Mouse (Mus musculus) 416B (cell line): ENCODE data around the gene Apmap.
A peak's percentile ranks its signal among the peaks of the same experiment; 100 is the strongest.

Experiments
- DNase-seq: peaks from one replicate; pipeline ENCODE4 v3.0.0; 2011; ENCODE audit warnings: low read depth

Gene Apmap

GRCm38 (mm10) chr2:150608087-150608799 is at the start of gene Apmap:
Gene Apmap (minus strand): TSS chr2:150608567.
- peak; percentile 97 for DNase-seq

DNA sequence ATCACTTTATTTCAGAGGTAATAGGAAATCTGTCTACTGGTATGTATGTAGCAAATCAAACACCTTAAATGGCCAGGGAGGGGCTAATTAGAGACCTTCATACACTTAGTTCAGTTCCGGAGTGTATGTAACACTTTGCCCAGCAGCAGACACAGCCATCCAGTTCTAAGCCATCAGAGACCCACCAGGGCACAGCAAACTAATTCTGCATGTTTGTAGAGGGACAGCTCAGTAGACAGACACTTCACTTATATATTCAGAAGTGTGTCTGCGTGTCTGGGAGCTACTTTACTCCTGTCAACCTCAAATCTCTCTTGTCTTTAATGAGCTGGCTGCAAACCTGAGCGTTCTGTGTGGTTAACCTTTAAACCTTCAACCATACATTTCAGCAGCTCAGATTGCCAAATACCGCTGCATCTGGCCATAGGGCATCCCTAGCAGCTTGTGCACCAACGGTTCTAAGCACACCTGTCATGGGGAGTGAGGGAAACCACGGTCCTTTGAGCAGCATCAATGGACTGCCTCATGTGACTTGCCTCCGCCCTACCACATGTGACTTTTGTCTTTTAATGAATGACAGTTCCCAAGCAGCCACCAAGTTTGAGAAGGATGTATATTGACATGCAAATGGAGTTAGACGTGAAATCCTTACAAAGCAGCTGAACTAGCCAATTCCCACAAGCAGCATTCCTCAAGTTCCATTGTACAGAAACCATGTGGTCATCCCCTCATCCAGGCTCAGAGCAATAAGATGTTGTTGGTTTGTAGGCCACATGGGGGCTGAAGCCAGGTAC is 48.8 kb upstream of the Apmap start:
- DNase-seq, result no peak

GRCm38 (mm10) chr2:150656112-150656511 is 47.7 kb upstream of the Apmap start:
- DNase-seq, result no peak

DNA sequence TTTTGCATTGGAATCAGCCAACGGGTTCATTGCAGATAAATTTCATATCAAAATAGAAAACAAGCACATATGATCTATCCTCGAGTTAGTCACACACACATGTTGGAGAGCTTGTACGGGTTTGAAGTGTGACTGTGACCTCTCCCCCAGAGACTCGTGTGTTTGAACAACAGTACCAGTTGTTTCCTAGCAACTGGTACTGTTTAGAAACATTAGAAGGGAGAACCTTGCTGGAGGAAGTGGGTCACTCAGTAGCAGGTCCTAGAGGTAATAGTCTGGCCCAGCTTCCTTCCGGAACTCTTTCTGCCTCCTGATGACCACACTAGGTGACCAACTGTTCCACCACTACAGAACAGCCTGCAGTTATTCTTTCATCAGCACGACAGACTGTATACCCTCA is 46.9 kb upstream of the Apmap start:
- DNase-seq, result no peak

DNA sequence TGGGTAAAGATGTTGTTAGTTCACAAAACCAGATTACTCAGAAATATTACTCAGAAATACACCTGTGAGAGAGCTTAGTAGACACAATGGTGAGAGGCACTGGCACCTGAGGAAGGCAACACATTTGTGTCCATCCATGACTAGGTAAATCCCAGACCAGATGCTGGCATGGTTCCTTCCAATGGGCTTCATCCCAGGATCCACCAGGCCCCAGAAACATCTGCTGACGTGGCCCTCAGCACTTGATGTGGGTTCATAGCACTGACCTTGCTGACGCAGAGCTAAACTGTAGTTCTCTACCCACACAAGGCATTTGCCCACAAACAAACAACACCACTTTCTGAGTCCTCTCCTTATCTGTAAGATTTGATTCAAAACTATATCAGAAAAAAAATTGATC is 46.4 kb upstream of the Apmap start:
- no peak for DNase-seq

DNA sequence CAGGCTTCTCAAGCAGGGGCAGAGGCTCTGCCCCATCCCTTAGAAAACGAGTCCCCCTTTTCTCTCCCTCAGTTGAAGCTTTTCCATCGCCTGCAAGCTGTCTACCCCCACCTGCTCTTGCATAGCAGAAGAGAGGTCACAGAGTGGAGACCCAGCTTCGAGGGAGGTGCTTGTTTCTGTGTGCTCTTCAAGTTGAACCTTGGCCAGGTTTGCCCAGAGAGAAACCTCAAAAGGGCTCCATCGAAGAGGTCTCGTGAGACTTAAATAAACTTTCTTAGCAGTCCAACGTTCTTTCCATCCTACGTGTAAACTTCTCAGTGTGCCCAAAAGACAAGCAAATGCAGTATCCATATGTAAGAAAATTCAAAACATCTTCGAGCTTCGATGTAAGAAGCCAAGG is 43.0 kb upstream of the Apmap start:
- no peak for DNase-seq

DNA sequence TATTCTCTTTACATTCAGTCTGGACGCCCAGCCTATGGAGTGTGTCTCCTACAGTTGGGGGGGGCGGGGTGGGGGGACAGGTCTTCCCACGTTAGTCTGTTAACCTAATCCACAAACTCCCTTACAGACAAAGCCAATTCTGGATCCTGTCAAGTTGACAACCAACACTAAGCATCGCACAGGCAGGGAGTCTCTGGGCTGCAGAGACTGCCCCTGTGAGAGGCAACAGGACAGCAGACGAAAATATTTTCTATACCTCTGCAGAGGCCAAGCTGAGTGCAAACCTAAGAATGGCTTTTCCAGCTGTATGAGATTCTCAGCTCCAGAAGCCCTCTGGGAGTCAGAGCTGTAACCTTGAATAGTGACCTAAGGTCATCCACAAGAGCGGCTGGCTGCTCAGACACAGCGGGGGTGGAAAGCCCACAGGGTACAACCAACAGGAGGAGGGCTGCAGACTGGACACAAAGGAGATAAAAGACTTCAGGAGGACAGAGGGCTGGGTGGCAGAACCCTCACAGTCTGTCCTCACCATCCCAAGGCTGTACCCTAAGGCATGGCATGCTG is 42.2 kb upstream of the Apmap start:
- no peak for DNase-seq

GRCm38 (mm10) chr2:150648300-150648895 is 40.0 kb upstream of the Apmap start:
- no peak for DNase-seq

DNA sequence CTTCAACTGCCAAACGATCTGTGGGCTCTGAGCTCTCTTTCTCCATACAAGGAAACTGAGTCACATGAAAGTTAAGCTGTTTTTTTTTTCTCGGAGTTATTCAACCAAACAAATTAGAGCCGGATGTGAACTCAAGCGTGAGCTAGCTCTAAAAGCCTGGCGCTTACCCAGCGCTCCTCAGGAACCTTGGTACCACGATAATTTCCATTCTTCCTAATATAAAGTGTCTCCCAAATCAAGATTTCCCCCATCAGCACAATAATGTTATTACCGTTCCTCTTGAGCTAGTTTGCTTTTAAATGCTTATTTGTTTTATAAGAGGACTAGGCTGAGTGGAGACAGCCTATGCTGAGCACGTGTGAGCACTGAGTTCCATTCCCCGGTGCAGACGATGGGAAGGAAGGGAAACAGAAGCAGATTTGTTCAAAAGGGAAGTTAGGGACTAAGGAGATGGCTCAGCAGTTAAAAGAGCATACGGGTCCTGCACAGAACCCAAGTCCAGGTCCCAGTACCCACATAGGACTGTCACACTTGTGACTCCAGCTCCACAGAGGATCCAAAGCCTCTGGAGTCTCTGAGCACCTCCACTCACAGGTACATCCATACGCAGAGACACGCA is 39.4 kb upstream of the Apmap start:
- no peak for DNase-seq

- no peak for DNase-seq
These were observed 38.2 kb upstream of the Apmap start for GRCm38 (mm10) chr2:150646411-150647121.

GRCm38 (mm10) chr2:150645225-150645624 is 36.9 kb upstream of the Apmap start:
- no peak for DNase-seq

GRCm38 (mm10) chr2:150643726-150644415 is 35.5 kb upstream of the Apmap start:
- no peak for DNase-seq

- DNase-seq, result no peak
These were observed 34.8 kb upstream of the Apmap start for GRCm38 (mm10) chr2:150643166-150643565.

GRCm38 (mm10) chr2:150638370-150638733 is 30.0 kb upstream of the Apmap start:
- DNase-seq, result no peak

DNA sequence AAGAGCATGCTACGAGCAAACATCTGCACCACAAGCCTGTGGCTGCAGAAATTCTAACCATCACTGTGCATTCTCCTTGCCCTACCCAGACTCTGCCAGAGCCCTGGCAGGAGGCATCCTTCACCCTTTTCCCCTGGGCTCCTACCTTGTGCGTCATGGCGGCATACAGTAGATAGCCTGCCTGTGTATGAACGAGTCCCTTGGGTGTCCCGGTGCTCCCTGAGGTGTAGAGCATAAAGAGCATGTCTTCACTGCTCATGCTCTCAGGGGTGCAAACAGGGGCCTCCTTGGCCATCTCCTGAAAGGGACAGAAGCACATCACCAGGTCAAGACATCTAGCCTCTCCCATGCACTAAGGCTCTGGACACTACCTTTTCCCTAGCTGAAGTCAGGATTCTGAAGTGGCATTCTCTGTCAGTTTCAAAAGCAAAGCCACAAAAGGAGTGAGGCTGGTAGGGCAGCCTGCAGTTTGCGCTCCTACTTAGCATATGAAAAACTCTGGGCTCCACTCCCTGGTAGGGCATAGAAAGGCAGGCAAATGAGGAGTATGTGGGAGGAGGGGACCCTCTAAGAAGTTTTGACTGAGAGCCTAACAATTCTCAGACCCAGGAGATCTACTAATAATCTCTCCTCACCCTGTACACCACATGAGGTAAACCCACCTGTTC is 29.5 kb upstream of the Apmap start:
- no peak for DNase-seq

- no peak for DNase-seq
These were observed 27.6 kb upstream of the Apmap start for GRCm38 (mm10) chr2:150635877-150636446.

GRCm38 (mm10) chr2:150629255-150629654 is 20.9 kb upstream of the Apmap start:
- no peak for DNase-seq

GRCm38 (mm10) chr2:150627140-150627539 is 18.8 kb upstream of the Apmap start:
- no peak for DNase-seq

DNA sequence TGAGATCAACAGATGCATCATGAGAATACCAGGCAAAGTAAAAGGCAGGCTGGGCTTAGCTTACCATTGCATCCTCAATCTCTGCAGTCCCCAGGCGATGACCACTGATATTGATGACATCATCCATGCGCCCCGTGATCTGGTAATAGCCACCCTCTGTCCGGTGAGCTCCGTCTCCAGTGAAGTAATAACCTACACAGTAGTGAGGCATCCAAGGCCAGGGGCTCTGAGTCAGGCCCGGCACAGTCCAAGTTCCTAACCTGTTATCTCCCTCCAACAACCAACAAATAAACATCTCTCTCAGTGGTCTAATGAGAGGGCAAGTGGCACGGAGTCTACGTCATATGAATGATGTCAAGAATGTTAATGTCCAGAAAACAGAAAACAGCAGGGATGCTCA is 16.6 kb upstream of the Apmap start:
- DNase-seq, result no peak

- no peak for DNase-seq
These were observed 15.6 kb upstream of the Apmap start for GRCm38 (mm10) chr2:150623957-150624356.
